Mouse (Mus musculus) left cerebral cortex, adult 11 months (tissue): Measurements from ENCODE around the gene Phldb2.

Experiments used
- DNase-seq: peaks from one replicate; pipeline ENCODE4 v3.0.0; 2022; ENCODE audit warnings: low spot score

Phldb2 gene

DNA sequence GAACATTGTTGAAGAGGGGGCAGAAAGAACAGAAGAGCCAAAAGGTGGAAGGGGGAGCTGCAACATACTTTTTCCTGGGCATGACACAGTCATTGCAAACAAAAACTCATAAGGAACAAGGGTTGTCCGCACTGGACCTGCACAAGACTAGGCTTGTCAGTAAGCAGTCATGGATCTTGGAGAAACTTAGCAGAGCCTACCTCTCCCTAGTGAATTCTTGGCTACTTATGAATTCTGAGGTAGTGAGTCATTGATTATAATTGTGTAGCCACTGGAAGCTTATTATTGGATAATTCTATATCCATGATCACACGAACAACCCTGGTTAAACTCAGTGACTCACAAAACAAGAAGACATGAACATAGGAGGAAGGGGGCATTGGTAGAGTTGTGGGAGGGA is 7.1 kb downstream of the Phldb2 start:
- DNase-seq = no peak

DNA sequence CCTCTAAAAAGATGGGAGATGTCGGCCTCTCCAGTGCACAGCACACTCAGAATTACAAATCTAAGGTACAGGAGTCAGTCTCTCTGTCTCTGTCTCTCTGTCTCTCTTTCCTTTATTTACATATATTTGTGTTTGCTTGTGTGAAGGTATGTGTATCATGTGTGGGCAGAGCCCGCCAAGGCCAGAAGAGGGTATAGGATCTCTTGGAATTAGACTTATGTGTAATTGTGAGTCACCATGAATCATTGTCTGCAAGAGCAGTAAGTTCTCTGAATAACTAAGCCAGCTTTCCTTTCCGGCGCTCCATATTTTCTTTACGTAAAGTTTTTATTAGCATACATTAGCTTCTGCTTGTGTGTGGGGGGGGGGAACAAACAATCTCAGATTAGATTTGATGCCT is 7.7 kb downstream of the Phldb2 start:
- DNase-seq = no peak

DNA sequence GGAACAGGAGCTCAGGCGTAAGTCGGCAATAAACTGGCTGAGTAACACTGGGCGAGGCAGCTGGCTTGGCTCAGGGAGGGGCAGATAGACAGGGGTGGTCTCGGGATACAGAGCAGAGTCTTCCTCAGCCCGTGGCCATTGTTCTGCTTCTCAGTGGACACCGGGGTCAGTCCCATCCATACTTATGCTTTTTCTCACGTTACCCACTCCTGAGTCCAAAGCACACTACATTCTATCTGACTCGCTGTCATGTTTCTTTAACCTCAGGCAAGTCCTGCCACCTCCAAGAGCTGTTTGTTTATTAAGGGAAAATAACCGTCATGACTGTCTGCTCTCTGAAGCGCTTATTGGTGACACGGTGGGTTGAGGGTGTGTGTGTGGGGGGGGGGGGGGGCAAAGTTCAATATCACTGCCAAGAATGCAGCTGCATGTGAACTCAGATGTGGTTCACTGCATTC is 8.2 kb downstream of the Phldb2 start:
- no peak for DNase-seq

DNA sequence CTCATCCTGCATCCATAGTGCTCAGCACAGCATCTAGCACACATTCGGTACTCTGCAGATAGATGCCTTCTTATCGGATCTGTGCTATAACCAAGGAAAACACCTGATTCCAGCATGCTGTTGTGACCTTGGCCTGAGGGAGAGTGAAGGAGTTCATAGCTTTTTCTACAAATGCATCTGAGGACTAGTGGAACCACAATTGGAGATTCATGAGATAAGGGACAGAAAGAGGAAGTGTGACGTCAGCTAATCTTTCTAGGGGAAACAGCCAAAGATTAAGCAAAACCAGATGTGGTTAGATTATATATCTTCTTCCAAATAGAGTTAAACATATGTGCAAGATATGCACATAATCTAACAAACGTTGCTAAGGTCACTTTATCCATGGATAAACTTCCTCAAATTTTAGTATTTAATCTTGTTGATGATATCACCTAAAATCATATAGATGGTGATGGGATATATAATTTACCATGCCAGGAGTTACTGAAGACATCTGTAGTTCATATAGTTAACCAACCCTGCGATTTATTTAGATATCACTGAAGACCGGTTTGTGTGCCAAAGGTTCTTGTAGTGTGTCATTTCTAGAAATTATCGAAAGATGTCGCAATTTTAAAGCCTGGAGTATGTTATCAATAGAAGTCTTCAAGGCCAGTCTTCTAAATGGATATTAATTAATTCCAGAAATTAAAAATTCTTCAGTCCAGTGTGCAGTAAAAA is 11.1 kb downstream of the Phldb2 start:
- DNase-seq = no peak

DNA sequence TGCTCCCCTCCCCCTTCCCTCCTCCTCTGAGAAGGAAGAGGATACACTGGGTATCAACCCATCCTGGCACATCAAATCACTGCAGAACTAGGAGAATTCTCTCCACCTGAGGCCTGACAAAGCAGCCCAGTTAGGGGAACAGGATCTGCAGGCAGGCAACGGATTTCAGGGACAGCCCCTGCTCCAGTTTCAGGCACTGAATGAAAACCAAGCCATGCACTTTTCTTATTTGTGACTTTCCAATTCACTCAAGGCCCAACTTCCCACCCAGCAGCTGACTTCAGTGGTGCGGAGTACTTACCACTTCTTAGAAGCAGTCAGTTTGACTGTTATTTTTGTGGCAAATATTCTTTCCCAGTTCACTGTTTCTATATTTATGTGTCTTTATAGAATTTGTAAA is 12.7 kb downstream of the Phldb2 start:
- no peak for DNase-seq

DNA sequence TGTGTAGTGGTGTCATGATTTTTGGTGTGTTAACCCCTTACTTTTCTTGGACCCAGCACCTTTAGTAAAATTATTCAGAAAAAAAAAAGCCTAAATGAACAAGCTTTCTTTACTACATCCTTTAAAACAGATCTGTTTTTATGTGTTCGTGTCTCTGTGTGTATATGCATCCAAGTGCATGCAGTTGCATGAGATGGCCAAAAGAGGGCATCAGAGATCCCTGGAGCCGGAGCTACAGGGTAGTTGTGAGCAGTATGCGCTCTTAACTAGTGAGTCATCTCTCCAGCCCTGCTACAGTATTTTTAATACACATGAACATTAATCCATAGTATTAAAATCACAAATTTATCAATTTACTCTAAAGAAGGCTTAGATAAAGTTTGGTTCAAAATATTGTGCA is 14.0 kb downstream of the Phldb2 start:
- no peak for DNase-seq

DNA sequence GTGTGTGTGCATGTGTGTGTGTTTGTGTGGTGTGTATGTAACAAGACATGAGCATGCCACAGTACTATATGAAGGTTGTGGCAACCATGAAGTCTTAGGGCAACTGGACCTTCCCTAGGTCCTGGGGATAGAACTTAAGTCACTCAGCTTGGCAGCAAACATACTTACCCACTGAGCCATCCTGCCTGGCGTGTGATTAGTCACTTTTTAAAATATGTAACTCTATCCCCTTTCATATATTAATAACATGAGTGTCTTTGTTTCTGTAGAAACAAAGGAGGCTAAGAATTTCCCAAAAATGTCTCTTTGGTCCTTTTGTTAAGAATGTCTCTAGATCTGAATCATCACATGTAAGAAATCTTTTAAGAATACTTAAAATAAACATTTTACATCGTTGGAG is 16.0 kb downstream of the Phldb2 start:
- no peak for DNase-seq

DNA sequence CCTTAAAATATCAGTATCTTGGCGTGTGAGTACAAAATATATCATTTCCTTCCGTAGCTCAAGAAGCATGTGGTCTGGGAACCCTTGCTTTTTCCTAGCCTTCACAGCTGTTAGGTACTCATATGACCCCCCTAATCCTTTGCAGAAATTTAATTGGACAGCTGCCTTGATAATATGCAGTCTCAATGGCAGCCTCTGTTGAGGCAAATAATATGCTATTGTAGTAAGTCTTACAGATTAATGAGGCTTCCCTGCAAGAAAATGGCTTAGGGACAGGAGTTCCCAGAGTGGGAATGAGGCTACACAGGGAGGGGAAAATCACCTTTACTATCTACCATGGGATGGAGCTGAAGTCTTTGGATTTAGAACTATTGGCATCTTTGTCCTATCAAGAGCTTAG is 16.9 kb downstream of the Phldb2 start:
- no peak for DNase-seq

DNA sequence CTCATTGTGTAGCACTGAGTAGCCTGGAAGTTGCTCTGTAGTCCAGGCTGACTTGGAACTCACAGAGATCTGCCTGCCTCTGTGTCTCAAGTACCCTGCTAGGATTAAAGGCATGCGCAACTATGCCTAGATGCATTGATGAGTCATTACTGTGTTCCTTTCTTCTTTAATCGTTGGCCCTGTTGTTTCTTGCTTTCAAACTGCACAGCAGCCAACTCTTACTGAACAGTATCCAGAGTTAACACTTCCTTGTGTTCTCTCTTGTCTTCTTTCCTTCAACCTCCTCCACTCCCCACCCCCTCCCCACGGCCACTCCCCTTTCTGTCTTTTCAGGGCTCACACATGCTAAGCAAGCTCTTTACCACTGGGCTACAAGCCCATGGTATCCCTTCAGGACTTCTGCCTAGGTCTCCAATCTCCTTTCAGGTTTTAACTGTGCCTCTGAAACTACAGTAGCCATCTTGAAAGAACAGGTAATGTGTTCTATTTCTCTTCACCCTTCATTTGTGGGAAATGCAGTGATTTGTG is 17.4 kb downstream of the Phldb2 start:
- no peak for DNase-seq

DNA sequence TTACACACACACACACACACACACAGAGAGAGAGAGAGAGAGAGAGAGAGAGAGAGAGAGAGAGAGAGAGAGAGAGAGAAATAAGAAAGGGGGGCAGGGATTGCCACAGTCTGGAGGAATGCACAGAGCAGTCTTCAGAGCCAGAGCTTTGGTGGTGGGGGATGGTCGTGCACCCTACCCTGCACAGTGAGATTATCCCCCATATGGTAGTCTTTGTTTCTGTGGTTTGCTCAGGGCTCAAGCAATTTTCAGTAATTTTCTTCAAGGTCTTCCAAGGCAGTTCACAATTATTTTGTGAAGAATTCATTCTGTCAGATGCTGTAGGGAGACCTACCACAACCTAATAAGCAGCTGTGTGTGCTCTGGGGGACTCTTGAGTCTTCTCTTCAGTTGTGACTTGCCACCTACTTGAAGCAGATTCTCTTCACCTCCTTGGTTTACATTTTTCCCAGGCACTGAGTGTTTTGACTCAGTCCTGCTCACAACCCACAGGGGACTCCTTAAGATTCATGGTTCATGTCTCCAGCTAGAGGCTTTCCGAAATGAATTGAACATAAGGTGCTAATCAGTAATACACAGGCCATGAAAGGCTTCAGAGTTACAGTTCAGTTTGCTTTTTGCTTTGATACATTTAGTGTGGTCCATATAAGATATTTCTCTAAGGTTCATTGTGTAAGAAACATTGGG is 18.5 kb downstream of the Phldb2 start:
- no peak for DNase-seq

DNA sequence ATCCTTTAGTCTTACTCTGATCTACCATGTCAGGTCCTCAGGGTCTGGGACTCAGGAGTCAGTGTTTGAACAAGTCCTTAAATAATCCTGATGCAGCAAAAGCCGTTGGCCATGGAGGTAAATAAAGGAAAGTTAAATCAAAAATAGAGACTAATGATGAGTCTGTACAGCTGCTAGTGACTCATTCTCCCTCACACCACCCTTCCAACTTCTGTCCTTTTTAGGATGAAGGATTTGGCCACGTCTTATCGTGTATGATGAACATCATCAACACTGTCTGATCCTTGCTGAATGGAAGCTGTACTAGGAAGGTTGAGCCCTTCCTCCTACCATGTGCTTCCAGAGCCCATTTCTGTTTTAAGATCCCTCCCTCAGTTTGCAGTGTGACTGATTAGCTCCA is 23.1 kb downstream of the Phldb2 start:
- DNase-seq = no peak

DNA sequence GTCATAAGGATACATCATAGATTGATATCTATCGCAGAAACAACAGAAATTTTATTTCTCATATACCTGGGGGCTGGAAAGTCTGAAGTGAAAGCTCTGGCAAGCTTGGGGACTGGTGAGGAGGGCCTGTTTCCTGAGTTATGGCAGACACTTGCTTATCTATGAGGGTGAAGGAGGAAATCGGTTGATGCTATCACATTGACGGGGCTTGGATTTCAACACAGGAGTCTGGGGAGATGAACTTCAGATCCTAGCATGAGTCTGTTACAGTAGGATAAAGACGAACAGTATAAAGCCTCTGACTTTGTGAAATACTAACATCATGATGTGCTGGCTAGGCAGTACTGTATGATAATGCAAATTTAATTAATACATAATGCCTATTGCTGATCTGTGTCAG is 25.3 kb downstream of the Phldb2 start:
- DNase-seq = no peak

DNA sequence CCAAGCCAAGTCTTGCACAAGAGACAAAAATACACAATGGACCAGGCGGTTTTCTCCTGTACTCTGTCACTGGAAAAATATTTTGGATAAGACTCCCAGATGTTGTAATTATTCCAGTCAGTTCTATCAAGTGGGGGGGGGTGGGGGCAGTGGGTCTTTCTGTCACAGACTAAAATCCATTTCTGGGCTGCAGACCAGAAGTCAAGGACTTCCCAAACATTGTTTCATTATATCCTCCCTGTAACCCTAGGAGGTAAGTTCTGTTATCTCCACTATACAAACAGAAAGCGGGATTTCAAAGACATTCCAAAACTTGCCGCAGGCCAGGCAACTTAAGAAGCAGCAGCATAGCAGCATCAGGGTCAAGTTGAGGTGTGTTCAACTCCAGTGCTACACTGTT is 25.8 kb downstream of the Phldb2 start:
- no peak for DNase-seq

DNA sequence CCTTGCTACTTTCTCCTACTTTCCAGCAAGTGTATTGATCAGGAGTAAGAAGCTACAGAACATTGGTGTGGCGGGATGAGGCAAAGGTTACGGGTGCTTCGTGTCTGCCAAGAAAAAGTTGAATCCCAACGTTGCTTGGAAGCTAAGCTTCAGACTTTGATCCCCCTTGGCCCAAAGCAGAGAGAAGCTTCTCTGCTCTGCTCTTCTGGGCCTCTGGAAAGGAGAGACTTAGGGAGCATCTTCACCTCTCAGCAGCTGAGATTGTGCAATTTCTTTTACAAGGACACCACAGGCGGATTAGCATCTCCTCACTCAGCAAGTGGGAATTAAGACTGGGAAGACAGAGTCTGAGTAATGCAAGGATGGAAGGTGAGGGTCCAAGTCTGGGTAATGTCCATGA is 26.5 kb downstream of the Phldb2 start:
- DNase-seq = no peak

DNA sequence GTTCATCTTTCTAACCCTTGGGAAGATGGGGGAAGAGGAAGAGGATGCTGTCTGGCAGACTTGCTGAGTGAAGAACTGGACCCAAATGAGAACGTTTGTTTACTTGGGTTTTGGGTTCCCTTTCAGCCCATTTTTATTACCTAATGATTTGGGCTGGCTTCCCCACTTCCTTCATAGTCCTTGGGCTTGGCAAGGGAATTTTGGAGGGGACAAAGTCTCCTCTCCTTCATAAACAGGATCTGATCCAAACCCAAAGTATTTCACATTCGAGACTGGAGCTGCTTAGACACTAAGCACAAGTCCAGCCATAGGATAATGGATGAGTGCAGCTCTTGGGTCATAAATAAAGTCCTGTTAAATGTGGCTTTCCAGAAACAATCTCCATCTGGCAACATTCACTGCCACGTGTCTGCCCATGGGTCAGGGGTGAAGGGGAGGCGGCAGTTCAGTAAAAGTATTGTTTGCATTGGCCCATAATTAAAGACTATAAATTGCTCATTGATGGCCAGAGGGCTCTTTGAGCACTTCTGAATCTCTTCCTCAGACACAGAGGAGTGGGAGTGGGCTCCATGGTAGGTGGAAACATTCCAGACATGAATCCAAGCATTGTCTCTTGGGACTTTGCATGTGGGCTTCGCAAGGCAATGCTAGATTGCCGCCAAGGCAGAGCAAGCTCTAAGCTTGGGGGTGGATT is 29.5 kb downstream of the Phldb2 start:
- DNase-seq = no peak

DNA sequence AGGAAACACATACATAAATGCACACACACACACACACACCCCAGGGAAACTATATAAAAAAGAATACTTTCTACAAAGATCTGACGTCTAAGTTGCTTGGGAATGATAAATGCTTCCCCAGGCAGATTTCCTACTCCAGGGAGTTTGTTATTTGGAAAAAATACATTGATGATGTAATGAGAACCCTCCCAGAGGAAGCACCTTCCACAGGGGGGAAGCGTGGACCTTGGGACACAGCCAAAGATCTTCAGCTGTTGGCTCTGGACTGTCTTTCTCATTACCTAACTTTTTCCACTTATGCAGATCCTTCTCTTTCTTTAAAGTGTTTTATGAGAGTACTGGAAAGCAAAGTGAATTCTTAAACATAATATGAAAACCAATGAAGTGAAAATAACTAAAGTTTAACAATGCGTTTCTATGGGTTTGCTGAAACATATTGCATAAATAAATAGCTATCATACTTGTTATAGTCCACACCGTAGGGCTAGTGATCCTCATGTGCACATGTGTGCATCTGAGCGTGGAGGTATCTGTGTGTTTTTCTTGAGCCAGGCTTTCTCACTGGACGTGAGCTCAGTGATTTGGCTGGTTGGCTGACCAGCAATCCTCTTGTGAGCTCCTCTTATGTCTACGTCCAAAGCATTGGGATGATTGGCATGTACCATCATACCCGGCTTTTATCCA is 30.7 kb downstream of the Phldb2 start:
- DNase-seq = no peak

DNA sequence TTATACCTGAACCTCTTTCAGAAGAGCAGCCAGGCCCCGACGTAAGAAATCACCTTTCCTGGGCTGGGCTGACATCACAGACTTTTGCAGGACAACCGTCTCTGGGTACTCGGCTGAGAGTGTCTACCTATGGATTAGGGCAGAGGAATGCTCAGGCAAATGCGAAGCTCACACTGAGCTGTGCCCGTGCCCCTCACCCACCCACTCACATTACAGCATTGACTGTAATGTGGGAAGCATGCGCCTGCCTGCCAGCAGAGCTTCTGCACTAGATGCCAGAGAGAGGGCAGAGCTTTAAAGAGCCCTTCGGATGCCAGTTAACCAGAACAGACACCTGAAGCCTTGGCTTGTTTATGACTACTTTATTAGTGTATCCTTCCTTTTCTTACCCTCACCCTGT is 33.8 kb downstream of the Phldb2 start:
- no peak for DNase-seq

DNA sequence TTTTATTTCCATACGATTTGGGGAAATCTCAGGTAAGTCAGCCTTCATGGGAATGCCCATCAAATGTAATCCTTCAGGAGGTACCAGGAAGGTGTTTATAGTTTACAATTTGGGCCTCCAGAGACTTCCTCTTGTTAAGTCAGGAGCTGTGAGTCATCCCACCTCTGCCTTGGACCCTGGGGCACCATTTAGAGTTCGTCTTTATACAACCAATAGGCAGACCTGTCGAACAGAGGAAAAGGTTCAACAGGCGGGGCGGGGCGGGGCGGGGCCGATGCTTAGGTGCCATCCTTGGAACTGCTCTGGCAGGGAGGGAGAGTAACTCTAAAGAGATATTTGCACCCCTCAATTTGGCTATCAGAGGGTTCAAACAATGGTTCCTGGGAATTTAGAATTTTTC is 49.8 kb downstream of the Phldb2 start:
- DNase-seq = no peak

DNA sequence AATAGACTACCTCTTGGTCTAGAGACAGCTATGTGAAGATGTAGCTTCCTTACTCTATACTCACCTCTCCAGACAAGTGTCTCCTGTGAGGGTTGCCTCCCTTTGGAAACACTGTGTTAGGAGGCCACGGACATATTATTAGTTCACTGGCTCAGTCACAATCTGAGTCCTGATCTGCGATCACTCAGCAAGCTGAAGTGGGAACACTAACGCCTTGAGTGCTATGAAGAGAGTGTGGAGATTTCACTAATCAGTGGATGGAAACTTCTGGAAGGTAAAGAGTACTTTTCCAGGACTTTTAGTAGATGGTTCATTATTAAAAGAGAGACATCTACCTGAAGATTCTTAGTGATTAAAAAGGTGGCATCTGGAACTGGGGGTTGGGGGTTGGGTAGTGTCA is 54.9 kb downstream of the Phldb2 start:
- no peak for DNase-seq

DNA sequence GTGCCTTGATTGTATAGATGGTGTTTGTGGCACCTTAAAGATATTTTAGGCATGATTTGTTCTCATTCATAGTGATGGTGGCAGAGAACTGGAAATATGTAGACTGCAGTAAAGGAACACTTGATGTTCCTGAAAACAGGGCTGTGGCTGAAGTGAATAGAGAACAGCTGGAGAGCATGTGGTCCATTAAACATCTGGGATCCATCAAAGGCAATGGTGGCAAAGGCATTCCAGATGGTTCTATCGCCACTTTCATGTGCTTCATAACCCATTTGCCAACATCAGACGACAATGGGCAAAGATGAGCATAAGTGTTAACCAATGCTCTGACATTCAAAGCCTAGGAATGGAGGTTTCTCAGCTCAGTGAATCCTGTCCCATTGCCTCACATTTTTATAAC is 56.8 kb downstream of the Phldb2 start:
- DNase-seq = no peak

DNA sequence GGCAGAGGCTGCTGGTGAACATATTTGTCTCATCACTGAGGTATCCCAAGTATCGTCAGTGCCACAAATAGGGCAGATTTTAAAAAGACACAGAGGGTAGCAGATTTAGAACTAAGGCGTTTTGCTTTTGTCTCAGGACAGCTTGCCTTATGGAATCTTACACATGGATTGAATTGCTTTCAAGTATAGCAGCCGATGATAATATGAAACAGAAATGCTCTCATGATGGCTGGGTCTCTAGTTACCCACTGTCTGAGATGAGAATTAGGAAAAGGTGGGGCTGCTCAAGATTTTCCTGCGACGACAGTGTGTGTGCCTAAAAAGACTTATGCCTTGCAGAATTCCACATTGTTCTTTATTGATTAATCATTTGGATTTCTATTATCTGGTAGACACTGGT is 58.4 kb downstream of the Phldb2 start:
- DNase-seq = no peak

DNA sequence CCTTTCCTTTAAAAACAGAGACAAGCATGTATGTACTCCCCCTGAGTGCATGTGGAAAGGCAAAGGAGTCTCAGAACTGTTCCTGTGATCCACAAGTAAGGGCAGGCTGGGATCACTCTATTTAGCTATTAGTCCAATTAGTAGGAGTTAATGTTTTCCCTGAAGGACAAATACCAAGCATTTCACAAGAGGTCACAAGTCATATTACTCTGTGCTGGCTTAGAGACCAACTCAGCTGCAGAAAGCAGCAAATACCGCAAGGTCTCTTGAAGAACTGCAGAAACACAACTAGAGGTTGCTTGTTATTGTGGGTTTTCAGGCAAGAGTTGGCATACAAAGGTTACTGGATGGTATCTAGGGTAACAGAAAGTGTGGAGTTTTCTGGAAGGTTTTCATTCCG is 59.6 kb downstream of the Phldb2 start:
- DNase-seq = no peak

DNA sequence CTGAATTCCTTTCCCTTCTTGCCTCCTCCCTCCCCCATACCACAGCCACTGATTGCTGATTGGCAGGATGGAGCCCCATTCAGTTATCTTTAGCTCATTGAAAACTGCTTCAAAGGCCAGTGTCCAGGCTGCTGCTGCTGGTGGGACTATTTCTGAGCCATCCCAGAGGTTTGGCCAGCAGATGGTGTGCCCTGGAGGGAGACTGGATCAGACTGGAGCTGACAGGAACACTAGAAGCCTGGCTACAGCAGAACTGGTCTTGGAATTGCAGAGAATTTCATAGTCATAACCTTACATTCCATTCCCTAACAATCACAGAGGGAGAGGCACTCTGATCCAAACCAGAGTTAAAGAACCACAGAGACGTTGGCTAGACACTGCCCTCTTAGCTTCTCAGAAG is 60.5 kb downstream of the Phldb2 start:
- DNase-seq = no peak
